8 mouse cellular contexts compared by ENCODE assay signal in genomic region chr15:96283141-96283540, GRCm38 (mm10). TPM values are rescaled to one million over a fixed set of nuclear protein-coding genes. Genes with fewer than 3 reads are reported as not detected.
DNase-seq lines count a peak whose midpoint lies in the region; ATAC-seq lines count a peak whose summit lies in the region.

No protein-coding gene starts in this region.

- no peaks in the 10 kb centered on the region for H3K27me3 ChIP-seq in heart, embryonic 14.5 days (ENCODE audit: control insufficient read depth, insufficient read depth, low read length)
- no peaks in the 10 kb centered on the region for H3K27me3 ChIP-seq in embryonic facial prominence, embryonic 10.5 days (replicated peaks; ENCODE audit: low read depth, poor library complexity, severe bottlenecking)
- no peaks in the 10 kb centered on the region for H3K27me3 ChIP-seq in hindbrain, embryonic 15.5 days
- H3K27me3 ChIP-seq in midbrain, embryonic 14.5 days (ENCODE audit: control insufficient read depth, insufficient read depth, low read length): no peaks in the 10 kb centered on the region

- H3K9ac ChIP-seq in heart, embryonic 14.5 days (ENCODE audit: low read length): peak overlapping the region; percentile 100
- peak overlapping the region; percentile 100 for H3K9ac ChIP-seq in hindbrain, embryonic 15.5 days
- H3K9ac ChIP-seq in midbrain, embryonic 14.5 days (replicated peaks; ENCODE audit: low read length): peak overlapping the region; percentile 99

- H3K4me1 ChIP-seq in heart, embryonic 14.5 days (ENCODE audit: control insufficient read depth in 2 of 2, insufficient read depth in 2 of 2, low read length in 2 of 2): peaks cover 16 to 38% of the 10 kb centered on the region in 2 experiments
- H3K4me1 ChIP-seq in embryonic facial prominence, embryonic 10.5 days: peaks cover 29% of the 10 kb centered on the region
- peaks cover 39% of the 10 kb centered on the region for H3K4me1 ChIP-seq in hindbrain, embryonic 15.5 days (replicated peaks)
- peaks cover 24% of the 10 kb centered on the region for H3K4me1 ChIP-seq in midbrain, embryonic 14.5 days (ENCODE audit: control insufficient read depth, insufficient read depth, low read length)

- peaks cover 28% of the 10 kb centered on the region for H3K36me3 ChIP-seq in heart, embryonic 14.5 days (ENCODE audit: control insufficient read depth, insufficient read depth, low read length)
- H3K36me3 ChIP-seq in embryonic facial prominence, embryonic 10.5 days (replicated peaks): peaks cover 45% of the 10 kb centered on the region
- H3K36me3 ChIP-seq in hindbrain, embryonic 15.5 days: peaks cover 5% of the 10 kb centered on the region; the same call in 1 of the 2 replicates
- peaks cover 10% of the 10 kb centered on the region; the same call in 1 of the 2 replicates for H3K36me3 ChIP-seq in midbrain, embryonic 14.5 days (ENCODE audit: control insufficient read depth, insufficient read depth, low read length)

- peak overlapping the region in 1 of 2 experiments; percentile 100; a peak in 1 of 4 replicates for H3K27ac ChIP-seq in heart, embryonic 14.5 days (replicated peaks in 1 of 2; ENCODE audit: control insufficient read depth in 1 of 2, insufficient read depth in 1 of 2, low read depth in 2 of 2, low read length in 2 of 2)
- H3K27ac ChIP-seq in embryonic facial prominence, embryonic 10.5 days (replicated peaks): no peak overlapping the region
- peak overlapping the region; percentile 100 for H3K27ac ChIP-seq in hindbrain, embryonic 15.5 days (replicated peaks)
- H3K27ac ChIP-seq in midbrain, embryonic 14.5 days (replicated peaks; ENCODE audit: low read depth, low read length): peak overlapping the region; percentile 32; the same call in 1 of the 2 replicates

- WGBS in heart, embryonic 14.5 days: 74% methylated on average over 8 of the region's 8 CpGs
- WGBS in embryonic facial prominence, embryonic 10.5 days: 80% methylated on average over 8 of the region's 8 CpGs
- WGBS in hindbrain, embryonic 15.5 days: 38% methylated on average over 8 of the region's 8 CpGs
- WGBS in midbrain, embryonic 14.5 days: 41% methylated on average over 8 of the region's 8 CpGs

- no peak for DNase-seq in heart, adult 8-10 months (ENCODE audit: low spot score)
- no peak for DNase-seq in embryonic facial prominence, embryonic 10.5 days (ENCODE audit: low spot score)
- DNase-seq in midbrain, embryonic 14.5 days: peak; percentile 45
- DNase-seq in urinary bladder, postnatal 4 days (ENCODE audit: low spot score in 2 of 2): no peak
- DNase-seq in spleen, adult 12 weeks (ENCODE audit: low spot score): no peak

- peaks cover 3% of the 10 kb centered on the region; the same call in 1 of the 2 replicates for H3K9me3 ChIP-seq in heart, embryonic 14.5 days (ENCODE audit: control insufficient read depth, low read length)
- peaks cover 10% of the 10 kb centered on the region; the same call in 1 of the 2 replicates for H3K9me3 ChIP-seq in embryonic facial prominence, embryonic 10.5 days
- H3K9me3 ChIP-seq in hindbrain, embryonic 15.5 days: no peaks in the 10 kb centered on the region
- peaks cover 3% of the 10 kb centered on the region; the same call in 1 of the 2 replicates for H3K9me3 ChIP-seq in midbrain, embryonic 14.5 days (ENCODE audit: control insufficient read depth, low read length)

- peak overlapping the region; percentile 86 for H3K4me2 ChIP-seq in heart, embryonic 14.5 days (ENCODE audit: low read length)
- peak overlapping the region; percentile 86 for H3K4me2 ChIP-seq in hindbrain, embryonic 15.5 days
- peak overlapping the region; percentile 92 for H3K4me2 ChIP-seq in midbrain, embryonic 14.5 days (ENCODE audit: low read length)

- peak overlapping the region; percentile 8 to 79; a peak in 3 of 4 replicates for H3K4me3 ChIP-seq in heart, embryonic 14.5 days (ENCODE audit: control insufficient read depth in 1 of 2, insufficient read depth in 1 of 2, low read depth in 1 of 2, low read length in 2 of 2)
- peak overlapping the region; percentile 96 for H3K4me3 ChIP-seq in embryonic facial prominence, embryonic 10.5 days
- H3K4me3 ChIP-seq in hindbrain, embryonic 15.5 days: peak overlapping the region; percentile 95
- peak overlapping the region; percentile 76 for H3K4me3 ChIP-seq in midbrain, embryonic 14.5 days (replicated peaks; ENCODE audit: low read depth, low read length)

- ATAC-seq in heart, embryonic 14.5 days (ENCODE audit: insufficient number of reproducible peaks, insufficient read depth, low FRiP score, low read depth): no peak
- ATAC-seq in hindbrain, embryonic 15.5 days (ENCODE audit: low FRiP score, low read depth): no peak
- ATAC-seq in midbrain, embryonic 14.5 days (ENCODE audit: low FRiP score, low TSS enrichment): no peak
- no peak for ATAC-seq in cerebellum, adult (ENCODE audit: insufficient number of reproducible peaks, low FRiP score, low TSS enrichment)

RNA-seq across cellular contexts. Expression of gene Arid2, which starts 4.2 kb away (rescaled TPM):
- polyA plus RNA-seq in heart, embryonic 14.5 days (2014; fragmentation: Nextera tagmentation; extraction: Ambion mirVana): 19.4 and 20.3 TPM in 2 replicates
- total RNA-seq in heart, adult 8-10 months (2022): 10 to 100 TPM; 18.8 to 22.3 (median 21.2) TPM
- polyA plus RNA-seq in embryonic facial prominence, embryonic 10.5 days (2016; fragmentation: Nextera tagmentation; extraction: Ambion mirVana): 31.2 and 32.0 TPM in 2 replicates
- 18.3 and 19.5 TPM in 2 replicates for polyA plus RNA-seq in hindbrain, embryonic 15.5 days (2015; fragmentation: Nextera tagmentation; extraction: Ambion mirVana)
- polyA plus RNA-seq in midbrain, embryonic 14.5 days (2014; fragmentation: Nextera tagmentation; extraction: Ambion mirVana): 30.6 and 32.4 TPM in 2 replicates

Comparison
In these comparisons a context has a peak if more than half of its experiments do, and no peak if none do; other contexts are left out.
1. H3K4me3 ChIP-seq: peak in every context shown above with its lines; median percentile 96 in embryonic facial prominence, embryonic 10.5 days; 95 in hindbrain, embryonic 15.5 days; 76 in midbrain, embryonic 14.5 days; 44 in heart, embryonic 14.5 days.